Mouse (Mus musculus) CH12.LX (cell line): ENCODE results near the gene Cep170b.

ENCODE experiments used
- CTCF ChIP-seq, 2 experiments: IDR thresholded peaks in 1 of 2; conservative IDR thresholded peaks in 1 of 2; 2 replicates each; pipeline ENCODE4 v1.5.1; 2011 to 2012; ENCODE audit warnings: low read depth in 2 of 2, low read length in 2 of 2, improper control_type of control experiment in 1 of 2, inconsistent platforms in 1 of 2, mild to moderate bottlenecking in 1 of 2, moderate library complexity in 1 of 2
- EP300 ChIP-seq: IDR thresholded peaks from 2 replicates; pipeline ENCODE4 v1.6.1; 2011; ENCODE audit warnings: low read length, improper control_type of control experiment
- HCFC1 ChIP-seq: IDR thresholded peaks from 2 replicates; pipeline ENCODE4 v1.6.1; 2012; ENCODE audit warnings: low read depth, mild to moderate bottlenecking, inconsistent platforms, low read length, improper control_type of control experiment
- JUN ChIP-seq: IDR thresholded peaks from 2 replicates; pipeline ENCODE4 v1.6.1; 2011; ENCODE audit warnings: low read depth, mild to moderate bottlenecking, low read length, improper control_type of control experiment, moderate library complexity; ENCODE audit not compliant: insufficient read depth
- MEF2A ChIP-seq: IDR thresholded peaks from 2 replicates; pipeline ENCODE4 v1.6.1; 2014; ENCODE audit warnings: low read depth, mild to moderate bottlenecking, inconsistent platforms, low read length, improper control_type of control experiment, borderline replicate concordance
- MYC ChIP-seq: IDR thresholded peaks from 2 replicates; pipeline ENCODE4 v1.6.1; 2011; ENCODE audit warnings: low read depth, mild to moderate bottlenecking, improper control_type of control experiment, low read length
- POLR2A ChIP-seq: IDR thresholded peaks from 2 replicates; pipeline ENCODE4 v1.6.1; 2011; ENCODE audit warnings: low read depth, mild to moderate bottlenecking, improper control_type of control experiment, low read length
- POLR2AphosphoS2 ChIP-seq: IDR thresholded peaks from 2 replicates; pipeline ENCODE4 v1.6.1; 2011; ENCODE audit warnings: low read depth, low read length, improper control_type of control experiment
- SIN3A ChIP-seq: IDR thresholded peaks from 2 replicates; pipeline ENCODE4 v1.6.1; 2012; ENCODE audit warnings: low read length, improper control_type of control experiment, inconsistent platforms
- SMC3 ChIP-seq: IDR thresholded peaks from 2 replicates; pipeline ENCODE4 v1.6.1; 2011; ENCODE audit warnings: low read depth, low read length, improper control_type of control experiment
- USF1 ChIP-seq: IDR thresholded peaks from 2 replicates; pipeline ENCODE4 v1.6.1; 2014; ENCODE audit warnings: low read depth, mild to moderate bottlenecking, inconsistent platforms, low read length, improper control_type of control experiment
- ZC3H11A ChIP-seq: IDR thresholded peaks from 2 replicates; pipeline ENCODE4 v1.6.1; 2012; ENCODE audit warnings: low read depth, mild to moderate bottlenecking, inconsistent platforms, low read length, improper control_type of control experiment
- ZNF384 ChIP-seq: IDR thresholded peaks from 2 replicates; pipeline ENCODE4 v1.6.1; 2012; ENCODE audit warnings: low read depth, low read length, improper control_type of control experiment, inconsistent platforms

GRCm38 (mm10) chr12:112721424-112722239, 1.4 kb downstream of the Cep170b start:
- TF ChIP-seq POLR2A (no peak; the same call in 1 of the 2 replicates), CTCF (conservative IDR thresholded peaks at IDR 0.05 in 1 of 2, IDR thresholded peaks at IDR 0.05 in 1 of 2; ENCODE audit: low read depth in 2 of 2, low read length in 2 of 2) (no peak), SIN3A (no peak), EP300 (no peak), JUN (no peak), SMC3 (no peak), USF1 (no peak), MYC (no peak), POLR2AphosphoS2 (no peak), MEF2A (no peak), HCFC1 (no peak), ZC3H11A (no peak), ZNF384 (no peak)
